Mouse (Mus musculus) granulocyte monocyte progenitor cell, adult 5-6 weeks (primary cell): ENCODE measurements around the gene Tspear. TPM values are rescaled to one million over a fixed set of nuclear protein-coding genes. Genes with fewer than 3 reads are reported as not detected.
"Not testable (repeated sequence)": the region's sequence is repeated elsewhere in the genome, so short reads cannot be mapped to it uniquely, and the experiment has no call there.

Source experiments
- ATAC-seq: replicated peaks from 2 replicates; pipeline ENCODE4 v1.8.0; 2016; ENCODE audit warnings: mild to moderate bottlenecking, moderate TSS enrichment, inconsistent platforms; ENCODE audit not compliant: poor library complexity, severe bottlenecking
- total RNA-seq, 2 experiments: library from RNA; stranded (forward) in 1 of 2; stranded (reverse) in 1 of 2; fragments of 200-712, 200-1000 nt in 1 of 2; fragments of >200 nt in 1 of 2; fragmentation: Nextera tagmentation in 1 of 2; gene quantifications; 2 replicates each; pipeline ENCODE4 v1.2.3; 2014 to 2017

Gene Tspear
- total RNA-seq, 2 experiments from 2014 or later, result 0.05 TPM; not detected in 1

- not testable (repeated sequence) for ATAC-seq
Measured at GRCm38 (mm10) chr10:77782442-77782841, 96.1 kb downstream of the Tspear start, which contains the start of gene Gm3250. Gene Gm3250, minus strand, starts transcription at chr10:77782542.

- ATAC-seq, result not testable (repeated sequence)
Measured at GRCm38 (mm10) chr10:77783396-77783795, 97.0 kb downstream of the Tspear start.

GRCm38 (mm10) chr10:77787876-77788275, 101.5 kb downstream of the Tspear start, which contains the start of gene Gm7137:
Gene Gm7137, minus strand, starts transcription at chr10:77788200.
- not testable (repeated sequence) for ATAC-seq

GRCm38 (mm10) chr10:77788621-77789020, 102.3 kb downstream of the Tspear start:
- ATAC-seq, result no peak

GRCm38 (mm10) chr10:77794976-77795375, 108.6 kb downstream of the Tspear start, which contains the start of gene Gm9639:
Gene Gm9639, minus strand, starts transcription at chr10:77795076.
- no peak for ATAC-seq

GRCm38 (mm10) chr10:77797677-77798076, 111.3 kb downstream of the Tspear start:
- no peak for ATAC-seq

GRCm38 (mm10) chr10:77798164-77798920, 112.0 kb downstream of the Tspear start:
- ATAC-seq, result not testable (repeated sequence)

GRCm38 (mm10) chr10:77798921-77799508, 112.6 kb downstream of the Tspear start, which contains the start of gene Gm19668:
Gene Gm19668, minus strand, starts transcription at chr10:77799133.
- no peak for ATAC-seq

GRCm38 (mm10) chr10:77804095-77804494, 117.7 kb downstream of the Tspear start:
- no peak for ATAC-seq

- ATAC-seq, result no peak
Measured at GRCm38 (mm10) chr10:77811743-77812142, 125.4 kb downstream of the Tspear start, which contains the start of gene Gm9507. Gene Gm9507, minus strand, starts transcription at chr10:77811843.

GRCm38 (mm10) chr10:77814382-77814781, 128.0 kb downstream of the Tspear start, which contains the start of gene Gm2696:
Gene Gm2696, plus strand, starts transcription at chr10:77814682.
- no peak for ATAC-seq

GRCm38 (mm10) chr10:77815514-77815913, 129.1 kb downstream of the Tspear start:
- ATAC-seq, result no peak; the same call in 1 of the 2 replicates

GRCm38 (mm10) chr10:77818523-77818922, 132.2 kb downstream of the Tspear start:
- ATAC-seq, result no peak

- no peak for ATAC-seq
Measured at GRCm38 (mm10) chr10:77819203-77819602, 132.8 kb downstream of the Tspear start.

GRCm38 (mm10) chr10:77826951-77827350, 140.6 kb downstream of the Tspear start, which contains the start of gene Krtap10-4:
Gene Krtap10-4, minus strand, starts transcription at chr10:77827095.
- no peak for ATAC-seq

- no peak for ATAC-seq
Measured at GRCm38 (mm10) chr10:77835647-77836046, 149.3 kb downstream of the Tspear start, which contains the start of gene Krtap10-10. Gene Krtap10-10, plus strand, starts transcription at chr10:77835947.

GRCm38 (mm10) chr10:77839006-77839405, 152.6 kb downstream of the Tspear start:
- no peak for ATAC-seq

- ATAC-seq, result no peak
Measured at GRCm38 (mm10) chr10:77846503-77846902, 160.1 kb downstream of the Tspear start, which contains the start of gene Gm36176. Gene Gm36176, plus strand, starts transcription at chr10:77846803.

GRCm38 (mm10) chr10:77846961-77847360, 160.6 kb downstream of the Tspear start:
- no peak for ATAC-seq

- ATAC-seq, result no peak
Measured at GRCm38 (mm10) chr10:77847538-77847937, 161.2 kb downstream of the Tspear start.

- ATAC-seq, result no peak
Measured at GRCm38 (mm10) chr10:77852559-77852958, 166.2 kb downstream of the Tspear start, which contains the start of gene Gm10318. Gene Gm10318, plus strand, starts transcription at chr10:77852859.
